Mouse (Mus musculus) embryonic facial prominence, embryonic 13.5 days (tissue): ENCODE results near the gene Stard3. TPM values are rescaled to one million over a fixed set of nuclear protein-coding genes. Genes with fewer than 3 reads are reported as not detected.

Experiments
- ATAC-seq: fragments of 200-750 bp; cut with Nextera tagmentation; 2 replicates; pipeline ENCODE4 v1.8.0; 2017; ENCODE audit warnings: low read depth; ENCODE audit not compliant: insufficient number of reproducible peaks, insufficient read depth, low FRiP score, low TSS enrichment
- H3K27ac ChIP-seq: fragments of 300-500 bp; sonication (generic); 2 replicates; pipeline ENCODE4 v1.5.1; 2015; ENCODE audit warnings: moderate library complexity, mild to moderate bottlenecking, inconsistent platforms
- H3K27me3 ChIP-seq: fragments of 300-500 bp; sonication (generic); 2 replicates; pipeline ENCODE4 v1.6.1; 2015; ENCODE audit warnings: mild to moderate bottlenecking, inconsistent platforms
- H3K36me3 ChIP-seq: fragments of 300-500 bp; sonication (generic); 2 replicates; pipeline ENCODE4 v1.6.1; 2015; ENCODE audit warnings: mild to moderate bottlenecking, inconsistent platforms
- H3K4me1 ChIP-seq: fragments of 300-500 bp; sonication (generic); 2 replicates; pipeline ENCODE4 v1.6.1; 2015; ENCODE audit warnings: inconsistent platforms
- H3K4me2 ChIP-seq: fragments of 300-500 bp; sonication (generic); 2 replicates; pipeline ENCODE4 v1.6.1; 2015; ENCODE audit warnings: moderate library complexity, mild to moderate bottlenecking, inconsistent platforms
- H3K4me3 ChIP-seq: fragments of 300-500 bp; sonication (generic); 2 replicates; pipeline ENCODE4 v1.5.1; 2015; ENCODE audit warnings: mild to moderate bottlenecking, inconsistent platforms
- H3K9ac ChIP-seq: fragments of 300-500 bp; sonication (generic); 2 replicates; pipeline ENCODE4 v1.6.1; 2015; ENCODE audit warnings: mild to moderate bottlenecking, inconsistent platforms
- H3K9me3 ChIP-seq: fragments of 300-500 bp; sonication (generic); 2 replicates; pipeline ENCODE4 v1.6.1; 2016; ENCODE audit warnings: inconsistent platforms
- WGBS: fragments of 180-500 bp; shearing (Covaris S2); methylation state at CpG from one replicate; pipeline ENCODE4 v1.1.7; 2015; ENCODE audit warnings: mixed read lengths; 5-methylcytosine and 5-hydroxymethylcytosine counted together
- polyA plus RNA-seq: library from polyadenylated mRNA; unstranded; fragments of >200 nt; fragmentation: Nextera tagmentation; extraction: Ambion mirVana; gene quantifications from 2 replicates; pipeline ENCODE4 v1.2.1, GENCODE M21; 2015

Gene Stard3
- polyA plus RNA-seq, 1 experiment from 2014 or later: 42.3 TPM

- WGBS: 66% methylated on average over 20 of the region's 20 CpGs
- ATAC-seq: no peak
- Histone ChIP-seq H3K4me2 (no peak overlapping the region), H3K27ac (no peak overlapping the region), H3K9ac (no peak overlapping the region), H3K9me3 (no peaks in the 10 kb centered on the region), H3K27me3 (peaks cover 58% of the 10 kb centered on the region), H3K4me3 (no peak overlapping the region), H3K4me1 (peaks cover 7% of the 10 kb centered on the region), H3K36me3 (peaks cover 21% of the 10 kb centered on the region)
Observed at GRCm38 (mm10) chr11:98384216-98384615, 26.0 kb downstream of the Stard3 start.

DNA sequence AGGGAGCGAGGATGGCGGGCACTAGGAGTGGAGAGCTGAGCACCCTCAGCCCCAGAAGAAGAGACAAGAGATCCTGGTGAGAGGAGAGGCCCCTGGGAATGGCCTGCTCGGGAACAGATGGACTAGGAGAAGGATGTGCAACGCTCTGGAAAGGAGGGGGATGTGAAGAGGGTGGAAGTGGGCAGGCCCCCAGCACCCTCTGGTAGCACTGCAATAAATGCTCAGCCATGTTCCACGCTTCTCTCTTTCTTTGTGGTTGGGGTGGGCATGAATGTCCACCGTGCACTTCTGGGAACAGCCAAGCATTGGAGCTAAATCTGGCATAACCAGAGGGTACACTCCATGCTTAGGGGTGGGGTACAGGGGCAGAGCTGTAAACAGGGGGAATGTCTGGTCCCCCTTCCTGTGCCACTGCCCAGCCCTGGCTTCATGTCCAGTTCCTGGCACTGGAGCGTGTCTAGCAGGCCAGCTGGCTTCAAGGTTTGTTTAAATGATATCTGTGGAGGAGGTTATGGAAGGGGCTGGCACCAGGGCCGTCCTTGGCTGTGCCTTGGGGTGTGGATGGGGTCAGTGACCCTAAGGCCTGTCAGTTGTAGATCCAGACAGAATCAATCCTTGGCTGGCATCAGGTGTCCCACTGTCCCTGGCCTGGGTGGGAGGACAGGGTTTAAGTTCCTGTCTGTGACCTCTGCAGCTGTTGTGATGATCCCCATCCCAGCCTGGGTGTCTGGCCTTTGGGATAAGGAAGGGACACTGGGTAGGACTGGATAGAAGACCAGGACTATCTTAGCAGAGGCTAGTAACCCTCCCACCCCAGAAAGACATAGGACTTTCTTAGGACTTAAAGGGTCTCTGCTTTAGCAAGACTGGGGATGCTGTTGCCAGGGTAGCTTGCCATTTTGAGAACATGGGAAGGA lies 26.8 kb downstream of the Stard3 start:
- no peak overlapping the region for H3K4me3 ChIP-seq
- H3K9ac ChIP-seq: no peak overlapping the region
- no peak overlapping the region for H3K4me2 ChIP-seq
- no peaks in the 10 kb centered on the region for H3K9me3 ChIP-seq
- peaks cover 13% of the 10 kb centered on the region for H3K36me3 ChIP-seq
- H3K27me3 ChIP-seq: peaks cover 64% of the 10 kb centered on the region
- no peak for ATAC-seq
- 58% methylated on average over 8 of the region's 8 CpGs for WGBS
- no peak overlapping the region for H3K27ac ChIP-seq
- peaks cover 9% of the 10 kb centered on the region for H3K4me1 ChIP-seq

DNA sequence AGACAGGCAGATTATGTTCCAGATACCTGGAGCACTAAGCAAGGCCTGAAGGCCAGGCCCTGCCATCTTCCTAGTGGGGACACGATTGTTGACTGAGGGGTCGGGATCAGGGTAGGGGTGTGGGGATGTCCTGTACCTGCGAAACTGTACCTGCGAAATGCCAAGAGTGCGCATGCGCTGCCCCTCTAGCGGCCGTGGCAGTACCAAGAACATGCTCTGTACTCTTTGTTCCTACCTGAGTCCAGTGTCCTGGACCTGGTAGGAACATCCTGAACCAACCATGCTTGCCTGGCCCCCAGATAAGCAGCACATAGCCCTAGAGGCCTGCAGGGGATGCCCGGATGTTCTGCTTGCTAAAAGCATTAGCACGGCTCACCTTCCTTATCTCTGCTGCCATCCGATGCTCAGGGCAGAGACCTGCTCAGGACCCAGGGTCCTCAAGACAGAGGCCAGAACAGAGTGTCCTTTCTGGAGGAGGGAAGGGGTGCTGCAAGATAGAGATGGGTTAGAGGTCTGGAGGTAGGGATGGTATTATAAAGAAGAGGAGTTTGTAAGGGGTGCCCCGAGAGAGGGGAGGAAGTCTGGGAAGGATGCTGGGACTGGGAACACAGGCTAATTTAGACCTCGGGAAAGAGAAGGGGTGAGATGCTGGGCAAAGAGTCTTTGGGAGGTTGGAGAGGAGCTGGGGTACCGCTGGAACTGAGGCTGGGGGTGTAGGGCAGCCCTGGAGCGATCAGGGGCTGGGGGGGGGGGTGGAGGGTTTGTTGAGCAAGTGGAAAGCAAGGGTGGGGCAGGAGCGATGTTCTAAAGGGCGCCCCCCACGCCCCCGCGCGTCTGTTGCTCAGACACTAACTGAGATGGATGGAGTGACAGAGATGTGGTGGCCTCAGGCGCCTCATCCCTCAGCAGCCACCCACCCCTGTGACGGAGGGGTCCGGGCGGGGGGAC lies 27.7 kb downstream of the Stard3 start, which contains the start of gene Pnmt:
Gene Pnmt, plus strand, starts transcription at position 813 of the 948 bp plus-strand sequence.
- H3K27ac ChIP-seq: no peak within 1 kb of the TSS
- peaks cover 4% of the 10 kb centered on the region; the same call in 1 of the 2 replicates for H3K36me3 ChIP-seq
- no peaks in the 10 kb centered on the region for H3K9me3 ChIP-seq
- WGBS: 53% methylated on average over 25 of the region's 25 CpGs
- H3K4me1 ChIP-seq: peaks cover 9% of the 10 kb centered on the region
- peaks cover 73% of the 10 kb centered on the region for H3K27me3 ChIP-seq
- no peak for ATAC-seq
- peak within 1 kb of the TSS; percentile 36 for H3K4me2 ChIP-seq
- H3K9ac ChIP-seq: peak within 1 kb of the TSS; percentile 59; the same call in 1 of the 2 replicates
- peak within 1 kb of the TSS; percentile 21 for H3K4me3 ChIP-seq

- H3K9me3 ChIP-seq: no peaks in the 10 kb centered on the region
- peak overlapping the region; percentile 59; the same call in 1 of the 2 replicates for H3K9ac ChIP-seq
- H3K27me3 ChIP-seq: peaks cover 79% of the 10 kb centered on the region
- H3K27ac ChIP-seq: no peak overlapping the region
- peak overlapping the region; percentile 21 for H3K4me3 ChIP-seq
- WGBS: 20% methylated on average over 24 of the region's 24 CpGs
- H3K36me3 ChIP-seq: 0 out of 2 replicates have a peak, but pooled peaks cover 2% of the 10 kb centered on the region
- H3K4me2 ChIP-seq: peak overlapping the region; percentile 36
- H3K4me1 ChIP-seq: peaks cover 9% of the 10 kb centered on the region
- ATAC-seq: no peak
Observed at GRCm38 (mm10) chr11:98386596-98386995, 28.4 kb downstream of the Stard3 start.

GRCm38 (mm10) chr11:98387056-98387577 lies 28.9 kb downstream of the Stard3 start:
- Histone ChIP-seq H3K27me3 (peaks cover 83% of the 10 kb centered on the region), H3K27ac (no peak overlapping the region), H3K9me3 (no peaks in the 10 kb centered on the region), H3K9ac (no peak overlapping the region), H3K4me2 (peak overlapping the region; percentile 36; the same call in 1 of the 2 replicates), H3K4me3 (no peak overlapping the region), H3K4me1 (peaks cover 13% of the 10 kb centered on the region), H3K36me3 (no peaks in the 10 kb centered on the region)
- 53% methylated on average over 14 of the region's 14 CpGs for WGBS
- ATAC-seq: no peak

DNA sequence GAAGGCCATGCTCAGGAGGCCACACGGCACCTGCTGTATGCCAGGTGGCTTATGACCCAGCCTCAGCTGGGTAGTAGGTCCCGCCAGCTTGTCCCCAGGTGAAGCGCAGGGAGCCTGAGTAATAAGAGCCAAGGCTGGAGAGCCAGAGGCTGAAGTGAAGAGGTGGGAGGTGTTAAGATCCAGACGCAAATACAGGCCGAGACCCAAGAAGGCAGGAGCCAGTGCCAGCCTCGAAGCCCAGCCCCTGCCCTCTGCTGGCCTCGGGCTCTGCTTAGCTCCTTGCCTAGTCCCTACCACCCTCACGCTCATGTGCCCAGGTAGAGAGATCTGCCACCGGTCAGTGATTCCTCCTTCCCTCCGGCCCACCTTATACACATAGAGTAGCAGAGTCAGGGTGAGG lies 30.1 kb downstream of the Stard3 start:
- ATAC-seq: no peak
- H3K4me1 ChIP-seq: peaks cover 24% of the 10 kb centered on the region
- no peak overlapping the region for H3K27ac ChIP-seq
- H3K9ac ChIP-seq: no peak overlapping the region
- H3K36me3 ChIP-seq: no peaks in the 10 kb centered on the region
- no peaks in the 10 kb centered on the region for H3K9me3 ChIP-seq
- peaks cover 82% of the 10 kb centered on the region for H3K27me3 ChIP-seq
- WGBS: 66% methylated on average over 10 of the region's 10 CpGs
- no peak overlapping the region for H3K4me3 ChIP-seq
- no peak overlapping the region for H3K4me2 ChIP-seq

- Histone ChIP-seq H3K4me2 (no peak overlapping the region), H3K9ac (no peak overlapping the region), H3K27ac (no peak overlapping the region), H3K9me3 (no peaks in the 10 kb centered on the region), H3K27me3 (peaks cover 74% of the 10 kb centered on the region), H3K4me1 (peaks cover 34% of the 10 kb centered on the region), H3K4me3 (no peak overlapping the region), H3K36me3 (no peaks in the 10 kb centered on the region)
- 23% methylated on average over 9 of the region's 9 CpGs for WGBS
- no peak for ATAC-seq
Observed at GRCm38 (mm10) chr11:98389221-98389780, 31.1 kb downstream of the Stard3 start.

- Histone ChIP-seq H3K4me3 (no peak overlapping the region), H3K27me3 (peaks cover 65% of the 10 kb centered on the region)
Observed at GRCm38 (mm10) chr11:98390141-98390540, 32.0 kb downstream of the Stard3 start.

GRCm38 (mm10) chr11:98392034-98392433 lies 33.9 kb downstream of the Stard3 start:
- no peak overlapping the region for H3K4me3 ChIP-seq
- peaks cover 46% of the 10 kb centered on the region for H3K27me3 ChIP-seq
- ATAC-seq: no peak
- no peak overlapping the region for H3K9ac ChIP-seq
- peak overlapping the region; percentile 75 for H3K27ac ChIP-seq
- H3K4me2 ChIP-seq: peak overlapping the region; percentile 22; the same call in 1 of the 2 replicates
- WGBS: 9% methylated on average over 8 of the region's 8 CpGs
- no peaks in the 10 kb centered on the region for H3K9me3 ChIP-seq
- H3K4me1 ChIP-seq: peaks cover 37% of the 10 kb centered on the region
- H3K36me3 ChIP-seq: no peaks in the 10 kb centered on the region

More at GRCm38 (mm10) chr11:98390141-98390540, 32.0 kb downstream of the Stard3 start:
- Histone ChIP-seq H3K4me2 (no peak overlapping the region), H3K27ac (no peak overlapping the region), H3K9me3 (no peaks in the 10 kb centered on the region), H3K4me1 (peaks cover 42% of the 10 kb centered on the region), H3K9ac (no peak overlapping the region), H3K36me3 (no peaks in the 10 kb centered on the region)
- no peak for ATAC-seq
- WGBS: 75% methylated on average over 12 of the region's 12 CpGs

DNA sequence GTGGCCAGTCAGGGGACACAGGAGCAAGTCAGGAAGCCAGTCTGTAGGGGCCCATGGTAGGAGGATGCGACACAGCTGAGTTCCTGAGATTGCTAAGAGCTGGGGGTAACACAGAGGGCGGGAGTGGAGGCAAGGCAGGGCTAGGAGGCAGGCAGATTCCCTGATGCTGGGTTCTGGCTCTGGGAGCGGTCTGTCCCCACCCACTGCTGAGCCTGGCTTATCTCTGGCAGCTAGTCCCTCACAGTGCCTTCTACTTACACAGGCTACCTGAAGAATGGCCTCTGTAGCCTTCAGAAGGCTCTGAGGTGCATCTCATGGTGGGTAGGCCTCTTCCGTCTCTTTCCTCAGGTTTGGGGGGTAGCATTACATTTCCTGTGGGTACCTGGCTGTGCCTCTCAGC lies 34.5 kb downstream of the Stard3 start:
- H3K27me3 ChIP-seq: peaks cover 40% of the 10 kb centered on the region
- H3K9ac ChIP-seq: peak overlapping the region; percentile 36; the same call in 1 of the 2 replicates
- H3K4me2 ChIP-seq: peak overlapping the region; percentile 22
- peaks cover 37% of the 10 kb centered on the region for H3K4me1 ChIP-seq
- no peak for ATAC-seq
- H3K4me3 ChIP-seq: no peak overlapping the region
- H3K9me3 ChIP-seq: no peaks in the 10 kb centered on the region
- peak overlapping the region; percentile 75 for H3K27ac ChIP-seq
- H3K36me3 ChIP-seq: peaks cover 5% of the 10 kb centered on the region
- WGBS: 42% methylated on average over 4 of the region's 4 CpGs

DNA sequence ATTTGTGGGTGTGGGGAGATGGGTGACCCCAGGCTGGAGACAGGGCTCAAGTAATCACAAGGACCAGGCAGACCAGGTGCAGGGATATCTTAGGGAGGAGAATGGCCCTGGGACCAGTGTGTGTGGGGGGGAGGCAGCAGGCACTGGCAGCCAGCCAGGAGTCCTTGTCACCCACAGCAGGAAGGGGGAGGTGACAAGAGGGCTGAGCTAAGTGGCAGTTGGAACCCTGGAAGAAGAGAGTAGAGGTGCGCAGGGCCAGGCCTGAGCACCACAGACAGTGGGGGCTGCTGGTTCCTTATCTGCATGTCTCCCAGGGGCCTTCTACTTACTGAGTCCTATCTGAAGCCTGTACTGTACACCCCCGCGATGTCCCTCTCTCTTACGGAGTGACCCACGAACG lies 35.1 kb downstream of the Stard3 start:
- Histone ChIP-seq H3K9ac (peak overlapping the region; percentile 36; the same call in 1 of the 2 replicates), H3K27me3 (peaks cover 34% of the 10 kb centered on the region), H3K4me2 (no peak overlapping the region), H3K27ac (no peak overlapping the region), H3K4me1 (peaks cover 37% of the 10 kb centered on the region), H3K9me3 (no peaks in the 10 kb centered on the region), H3K36me3 (peaks cover 8% of the 10 kb centered on the region), H3K4me3 (no peak overlapping the region)
- ATAC-seq: no peak
- 72% methylated on average over 6 of the region's 6 CpGs for WGBS
